Mouse (Mus musculus) thymus, postnatal 0 days (tissue): Measurements from ENCODE around the gene Ccdc73. TPM values are rescaled to one million over a fixed set of nuclear protein-coding genes. Genes with fewer than 3 reads are reported as not detected.
"Not testable (repeated sequence)": the region's sequence is repeated elsewhere in the genome, so short reads cannot be mapped to it uniquely, and the experiment has no call there.

Experiments used
- DNase-seq: peaks from one replicate; pipeline ENCODE4 v3.0.0-alpha.2; 2015; ENCODE audit warnings: low spot score
- polyA plus RNA-seq: library from polyadenylated mRNA; unstranded; fragments of >200 nt; fragmentation: Nextera tagmentation; extraction: Ambion mirVana; gene quantifications from 2 replicates; pipeline ENCODE4 v1.2.1, GENCODE M21; 2015

The Ccdc73 gene
- 7.5 and 7.6 TPM in 2 replicates for polyA plus RNA-seq

- DNase-seq = no peak
These were observed at the start of gene Ccdc73 for GRCm38 (mm10) chr2:104867282-104867855. Ccdc73 (plus strand) TSS chr2:104867805.

- not testable (repeated sequence) for DNase-seq
These were observed 48.8 kb upstream of the Ccdc73 start for GRCm38 (mm10) chr2:104818763-104819162.

- no peak for DNase-seq
These were observed 41.4 kb upstream of the Ccdc73 start for GRCm38 (mm10) chr2:104826191-104826590.

GRCm38 (mm10) chr2:104832486-104832885 is 35.1 kb upstream of the Ccdc73 start:
- no peak for DNase-seq

GRCm38 (mm10) chr2:104840974-104841373 is 26.6 kb upstream of the Ccdc73 start:
- no peak for DNase-seq

- DNase-seq = no peak
These were observed 25.9 kb upstream of the Ccdc73 start for GRCm38 (mm10) chr2:104841736-104842135.

GRCm38 (mm10) chr2:104842559-104842958 is 25.0 kb upstream of the Ccdc73 start:
- no peak for DNase-seq

GRCm38 (mm10) chr2:104846638-104847414 is 20.8 kb upstream of the Ccdc73 start:
- DNase-seq = no peak

GRCm38 (mm10) chr2:104847645-104848044 is 20.0 kb upstream of the Ccdc73 start:
- peak; percentile 64 for DNase-seq

- DNase-seq = peak; percentile 60
These were observed 19.1 kb upstream of the Ccdc73 start for GRCm38 (mm10) chr2:104848235-104849161.

GRCm38 (mm10) chr2:104849276-104849990 is 18.2 kb upstream of the Ccdc73 start, which contains the start of gene Prrg4:
Prrg4 (minus strand) TSS chr2:104849876.
- DNase-seq = peak; percentile 55

- peak; percentile 4 for DNase-seq
These were observed 17.6 kb upstream of the Ccdc73 start for GRCm38 (mm10) chr2:104849991-104850359.

GRCm38 (mm10) chr2:104851686-104852085 is 15.9 kb upstream of the Ccdc73 start:
- no peak for DNase-seq

- no peak for DNase-seq
These were observed 15.1 kb upstream of the Ccdc73 start for GRCm38 (mm10) chr2:104852546-104852945.

GRCm38 (mm10) chr2:104854836-104855235 is 12.8 kb upstream of the Ccdc73 start:
- no peak for DNase-seq

GRCm38 (mm10) chr2:104855732-104856131 is 11.9 kb upstream of the Ccdc73 start:
- no peak for DNase-seq

- no peak for DNase-seq
These were observed 11.4 kb upstream of the Ccdc73 start for GRCm38 (mm10) chr2:104856218-104856617.

GRCm38 (mm10) chr2:104858083-104858482 is 9.5 kb upstream of the Ccdc73 start:
- not testable (repeated sequence) for DNase-seq

GRCm38 (mm10) chr2:104859060-104859459 is 8.5 kb upstream of the Ccdc73 start:
- DNase-seq = no peak

GRCm38 (mm10) chr2:104860426-104860825 is 7.2 kb upstream of the Ccdc73 start:
- DNase-seq = no peak
